Mouse (Mus musculus): Measurements from ENCODE around the gene Pecr. TPM values are rescaled to one million over a fixed set of nuclear protein-coding genes. Genes with fewer than 3 reads are reported as not detected.
"Not testable (repeated sequence)": the region's sequence is repeated elsewhere in the genome, so short reads cannot be mapped to it uniquely, and the experiment has no call there.

The Pecr gene
- total RNA-seq, 2 experiments from 2014 or later, result 16.6 to 18.9 TPM

DNA sequence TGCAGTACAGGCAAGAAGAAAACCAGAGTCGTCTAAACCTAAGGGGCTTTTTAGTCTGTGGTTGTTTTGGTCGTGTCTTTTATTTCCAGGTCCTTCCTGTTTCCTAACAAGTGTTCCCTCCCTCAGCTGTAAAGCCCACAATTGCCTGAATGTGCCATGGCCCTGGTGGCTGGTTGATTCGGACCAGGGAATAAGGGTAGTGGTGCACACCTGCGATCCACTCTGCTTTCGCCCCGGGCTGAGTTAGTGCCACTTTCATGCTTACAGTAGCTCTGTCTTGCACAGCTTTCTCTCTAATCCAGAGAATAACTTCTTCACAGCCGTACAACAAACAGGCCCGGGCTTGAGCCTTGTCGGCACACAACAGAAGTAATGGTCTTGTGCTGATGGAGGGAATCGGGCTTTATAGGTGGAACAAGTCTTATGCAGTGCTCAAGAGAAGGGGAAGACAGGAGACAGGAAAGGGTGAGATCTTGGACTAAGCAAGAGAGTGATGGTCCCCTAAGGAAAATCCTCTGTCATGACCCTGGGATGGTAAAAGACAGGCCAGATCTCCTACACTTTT is 46.0 kb downstream of the Pecr start:
- intact Hi-C loops (cut with DNase I), result no loop called here
- DNase-seq, result no peak

- DNase-seq, result no peak
- intact Hi-C loops (cut with DNase I), result no loop called here
Measured at GRCm38 (mm10) chr1:72237007-72237775, 46.9 kb downstream of the Pecr start.

GRCm38 (mm10) chr1:72236363-72237006 is 47.6 kb downstream of the Pecr start:
- intact Hi-C loops (cut with DNase I), result not testable (repeated sequence)

DNA sequence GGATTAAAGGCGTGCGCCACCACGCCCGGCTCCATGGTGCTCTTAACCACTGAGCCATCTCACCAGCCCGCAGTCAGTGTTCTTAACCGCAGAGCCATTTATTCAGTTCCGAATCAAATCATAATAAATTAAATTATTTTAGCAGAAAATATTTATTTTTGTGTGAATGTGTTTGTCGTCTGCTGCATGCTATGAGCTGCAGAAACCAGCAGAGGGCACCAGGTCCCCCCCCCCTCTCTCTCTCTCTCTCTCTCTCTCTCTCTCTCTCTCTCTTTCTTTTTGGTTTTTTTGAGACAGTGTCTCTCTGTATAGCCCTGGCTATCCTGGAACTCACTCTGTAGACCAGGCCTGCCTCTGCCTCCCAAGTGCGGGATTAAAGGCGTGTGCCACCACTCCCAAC is 51.5 kb downstream of the Pecr start:
- DNase-seq; intact Hi-C loops (cut with DNase I): not testable (repeated sequence)

More at GRCm38 (mm10) chr1:72236363-72237006, 47.6 kb downstream of the Pecr start:
- DNase-seq, result peak; percentile 71 to 76

DNA sequence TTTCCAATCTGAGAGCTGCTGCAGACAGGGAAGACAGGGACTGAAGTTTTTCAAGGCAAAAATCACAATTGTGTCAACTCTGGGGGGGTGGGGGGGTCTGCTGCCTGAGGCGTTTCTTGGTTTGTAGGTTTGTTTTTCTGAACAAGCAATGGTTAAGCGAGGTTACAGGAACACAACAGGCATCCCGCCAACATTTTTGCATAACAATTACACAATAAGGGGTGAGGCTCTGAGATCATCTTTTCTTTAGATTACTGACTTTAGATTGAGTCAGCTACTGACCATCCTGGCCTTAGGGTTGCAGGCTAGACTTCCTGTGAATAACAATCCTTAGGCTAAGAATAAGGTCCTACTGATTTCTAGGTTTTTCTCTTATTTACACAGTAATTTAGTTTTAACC is 55.1 kb downstream of the Pecr start:
- DNase-seq, result no peak
- intact Hi-C loops (cut with DNase I), result no loop called here

GRCm38 (mm10) chr1:72227546-72227945 is 56.6 kb downstream of the Pecr start:
- DNase-seq, result no peak
- intact Hi-C loops (cut with DNase I), result no loop called here

DNA sequence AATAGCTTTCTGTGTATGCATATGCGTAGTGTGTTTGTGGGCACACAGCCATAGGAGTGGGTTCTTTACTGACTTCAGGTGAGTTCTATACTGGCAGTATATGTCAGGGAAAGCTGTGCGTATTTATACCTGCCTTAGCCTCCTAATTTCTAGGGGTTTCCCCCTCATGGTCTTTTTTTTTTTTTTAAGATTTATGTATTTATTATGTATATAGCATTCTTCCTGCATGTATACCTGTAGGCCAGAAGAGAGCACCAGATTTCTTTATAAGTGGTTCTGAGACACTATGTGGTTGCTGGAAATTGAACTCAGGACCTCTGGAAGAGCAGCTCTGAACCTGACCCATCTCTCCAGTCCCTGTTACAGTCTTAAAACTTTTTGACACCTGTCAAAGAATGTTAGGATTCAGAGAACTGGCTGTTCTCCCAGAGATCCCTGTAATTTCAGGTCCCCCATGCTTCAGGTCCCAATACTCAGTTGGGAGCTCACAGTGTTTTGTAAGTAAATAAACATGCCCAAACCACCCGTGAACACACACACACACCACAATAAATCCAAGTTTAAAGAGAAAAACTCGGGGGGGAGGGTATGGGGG is 57.1 kb downstream of the Pecr start:
- no peak for DNase-seq
- intact Hi-C loops (cut with DNase I), result no loop called here

- no peak for DNase-seq
Measured at GRCm38 (mm10) chr1:72226172-72226886, 57.8 kb downstream of the Pecr start.

GRCm38 (mm10) chr1:72225720-72226171 is 58.4 kb downstream of the Pecr start:
- peak; percentile 67 to 70 for DNase-seq
- intact Hi-C loops (cut with DNase I), result not testable (repeated sequence)

More at GRCm38 (mm10) chr1:72226172-72226886, 57.8 kb downstream of the Pecr start:
- intact Hi-C loops (cut with DNase I), result no loop called here

GRCm38 (mm10) chr1:72225054-72225718 is 58.9 kb downstream of the Pecr start:
- no peak for DNase-seq
- intact Hi-C loops (cut with DNase I), result no loop called here

GRCm38 (mm10) chr1:72220008-72220407 is 64.1 kb downstream of the Pecr start:
- DNase-seq, result no peak
- intact Hi-C loops (cut with DNase I), result no loop called here

DNA sequence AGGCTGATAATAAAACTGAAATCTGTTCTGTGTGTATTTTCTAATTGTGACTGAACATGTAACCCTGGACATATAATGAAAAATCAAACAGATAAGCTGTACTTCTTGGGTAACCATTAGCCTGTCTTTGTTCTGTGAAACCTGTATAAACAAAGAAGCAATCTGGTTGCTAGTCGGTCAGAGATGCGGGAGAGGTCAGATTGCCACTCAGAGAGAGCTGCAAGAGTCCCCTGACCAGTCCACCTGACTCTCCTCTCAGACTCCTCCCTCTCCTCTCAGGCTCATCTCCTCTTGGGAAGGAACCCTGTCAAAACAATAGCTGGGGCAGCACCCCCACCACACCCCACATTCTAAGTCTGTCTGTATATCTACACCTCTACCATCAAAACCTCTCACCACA is 65.0 kb downstream of the Pecr start:
- no peak for DNase-seq
- intact Hi-C loops (cut with DNase I), result no loop called here

GRCm38 (mm10) chr1:72218626-72219025 is 65.5 kb downstream of the Pecr start:
- intact Hi-C loops (cut with DNase I), result no loop called here
- no peak for DNase-seq

GRCm38 (mm10) chr1:72216761-72217160 is 67.4 kb downstream of the Pecr start:
- intact Hi-C loops (cut with DNase I), result no loop called here
- DNase-seq, result no peak

GRCm38 (mm10) chr1:72215174-72215573 is 68.9 kb downstream of the Pecr start:
- intact Hi-C loops (cut with DNase I), result no loop called here
- DNase-seq, result no peak

DNA sequence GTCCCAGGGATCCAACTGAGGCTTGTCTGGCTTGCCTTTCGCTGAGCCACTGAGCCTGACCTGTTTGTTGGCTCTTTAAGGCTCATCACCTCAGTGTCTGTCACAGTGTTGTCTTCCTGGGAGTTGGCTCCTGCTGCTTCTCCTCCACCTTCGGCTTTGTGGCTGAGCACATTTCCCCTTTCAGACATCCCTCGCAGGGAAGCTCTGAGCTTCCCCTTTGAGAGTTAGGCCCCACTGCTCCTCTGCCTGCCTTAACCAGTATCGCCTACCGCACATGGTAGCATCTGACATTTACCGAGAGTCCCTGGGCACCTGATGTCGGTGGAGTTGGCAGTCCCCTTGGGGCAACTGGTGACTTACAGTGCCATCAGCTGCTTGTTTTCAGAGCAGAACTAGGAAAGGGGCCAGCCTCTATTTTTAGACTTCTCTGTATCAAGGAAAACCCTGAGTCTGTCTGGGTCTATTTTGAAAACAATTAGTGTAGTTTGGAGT is 69.6 kb downstream of the Pecr start:
- DNase-seq, result peak; percentile 36 to 63
- intact Hi-C loops (cut with DNase I), result no loop called here

DNA sequence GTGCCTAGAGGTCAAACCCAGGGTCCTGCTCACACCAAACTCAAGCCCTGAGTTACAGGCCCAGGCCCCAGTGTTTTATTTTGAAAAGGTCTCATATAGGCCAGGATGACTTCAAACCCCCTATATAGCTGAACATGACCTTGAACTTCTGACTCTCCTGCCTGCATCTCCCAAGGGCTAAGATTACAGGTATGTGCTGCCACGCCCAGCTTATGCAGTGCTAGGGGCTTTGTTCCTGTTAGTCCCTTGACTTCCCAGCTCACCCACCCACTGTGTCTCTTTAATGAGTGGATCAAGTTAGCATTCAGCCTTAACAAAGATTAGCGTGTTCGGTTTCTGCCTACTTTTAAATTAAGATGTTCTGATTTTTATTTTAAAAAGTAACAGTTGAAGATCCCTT is 70.2 kb downstream of the Pecr start:
- intact Hi-C loops (cut with DNase I), result no loop called here
- DNase-seq, result no peak

- intact Hi-C loops (cut with DNase I), result no loop called here
- peak; percentile 48 to 54 for DNase-seq
Measured at GRCm38 (mm10) chr1:72211701-72212699, 72.1 kb downstream of the Pecr start, which contains the start of gene Mreg. Mreg (minus strand) TSS chr1:72212307.

Measured in gastrocnemius, postnatal 36 days (tissue).